Mouse (Mus musculus): ENCODE results near the gene Zfp90. TPM values are rescaled to one million over a fixed set of nuclear protein-coding genes. Genes with fewer than 3 reads are reported as not detected.

Gene Zfp90
- polyA plus RNA-seq, 1 experiment from 2014 or later = 31.4 TPM

Other genes with a start within 250 kb of the Zfp90 start
- 84.4 and 88.9 TPM in 2 replicates for gene Slc7a6, start 246.5 kb upstream of the Zfp90 start, polyA plus RNA-seq (2014; fragmentation: Nextera tagmentation; extraction: Ambion mirVana)
- 46.1 and 46.2 TPM in 2 replicates for gene Slc7a6os, start 204.4 kb upstream of the Zfp90 start, polyA plus RNA-seq (2014; fragmentation: Nextera tagmentation; extraction: Ambion mirVana)
- gene Prmt7, start 204.4 kb upstream of the Zfp90 start, polyA plus RNA-seq (2014; fragmentation: Nextera tagmentation; extraction: Ambion mirVana) = 55.1 and 57.6 TPM in 2 replicates
- 10.4 and 13.0 TPM in 2 replicates for gene Smpd3, start 77.3 kb upstream of the Zfp90 start, polyA plus RNA-seq (2014; fragmentation: Nextera tagmentation; extraction: Ambion mirVana)
- not detected in 2 replicates for gene 6030452D12Rik, start 85.2 kb downstream of the Zfp90 start, polyA plus RNA-seq (2014; fragmentation: Nextera tagmentation; extraction: Ambion mirVana)
- 3.8 and 4.5 TPM in 2 replicates for gene Cdh3, start 95.6 kb downstream of the Zfp90 start, polyA plus RNA-seq (2014; fragmentation: Nextera tagmentation; extraction: Ambion mirVana)
- 3.7 and 4.8 TPM in 2 replicates for gene Gm10073, start 158.1 kb downstream of the Zfp90 start, polyA plus RNA-seq (2014; fragmentation: Nextera tagmentation; extraction: Ambion mirVana)
- 6.0 and 6.7 TPM in 2 replicates for gene Cdh1, start 188.0 kb downstream of the Zfp90 start, polyA plus RNA-seq (2014; fragmentation: Nextera tagmentation; extraction: Ambion mirVana)

Data from hindbrain, embryonic 11.5 days (tissue).